Mouse (Mus musculus): ENCODE measurements around the gene Deaf1. TPM values are rescaled to one million over a fixed set of nuclear protein-coding genes. Genes with fewer than 3 reads are reported as not detected.
"Not testable (repeated sequence)": the region's sequence is repeated elsewhere in the genome, so short reads cannot be mapped to it uniquely, and the experiment has no call there.

The Deaf1 gene
- polyA plus RNA-seq, 1 experiment from 2014 or later, result 74.2 TPM

DNA sequence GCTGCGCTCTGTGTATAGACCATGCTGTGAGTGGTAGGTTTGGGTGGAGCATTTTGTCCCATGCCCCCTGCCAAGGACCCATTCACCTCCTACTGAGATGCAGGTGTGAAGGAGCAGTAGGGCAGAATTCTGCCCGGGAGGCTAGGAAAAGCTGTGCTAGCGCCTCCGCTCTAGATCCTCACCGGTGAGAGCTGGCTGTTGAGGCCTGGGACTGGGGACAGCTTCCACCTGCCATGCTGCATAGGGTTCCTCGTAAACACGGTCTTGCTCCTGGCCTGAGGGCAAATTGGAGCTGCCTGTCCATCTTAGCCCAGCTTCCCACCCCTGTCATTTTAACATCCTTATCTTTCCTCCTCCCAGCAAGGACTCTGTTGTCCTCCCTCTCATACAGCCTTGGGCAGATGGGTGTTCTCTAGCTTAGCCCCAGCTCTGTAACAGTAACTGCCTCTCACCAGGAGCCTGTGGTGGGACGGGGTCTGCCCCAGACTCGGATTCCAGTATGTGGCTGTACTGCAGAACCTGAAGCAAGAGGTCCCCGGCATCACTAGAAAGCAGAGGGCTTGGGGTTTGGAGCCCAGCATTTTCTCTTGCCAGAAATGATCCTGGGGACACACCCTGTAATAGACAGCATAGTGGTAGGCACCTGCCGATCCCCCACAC, 63.3 kb downstream of the Deaf1 start:
- H3K27ac ChIP-seq (ENCODE audit: low read depth), result no peak overlapping the region
- no peaks in the 10 kb centered on the region for H3K9me3 ChIP-seq (ENCODE audit: low read depth, low read length)
- H3K36me3 ChIP-seq (ENCODE audit: insufficient read depth), result peaks cover 53% of the 10 kb centered on the region
- no peak overlapping the region for H3K4me3 ChIP-seq (ENCODE audit: low read depth, low read length)
- TF ChIP-seq CTCF (IDR thresholded peaks at IDR 0.05; ENCODE audit: low read depth), result no peak
- no peak for DNase-seq
- 74% methylated on average over 11 of the region's 11 CpGs for WGBS
- no peak for ATAC-seq (ENCODE audit: insufficient read depth)
- no peaks in the 10 kb centered on the region for H3K4me1 ChIP-seq (ENCODE audit: insufficient read depth)
- H3K27me3 ChIP-seq (ENCODE audit: insufficient read depth, low read length), result no peaks in the 10 kb centered on the region
- H3K4me2 ChIP-seq, result no peak overlapping the region
- H3K9ac ChIP-seq, result no peak overlapping the region

DNA sequence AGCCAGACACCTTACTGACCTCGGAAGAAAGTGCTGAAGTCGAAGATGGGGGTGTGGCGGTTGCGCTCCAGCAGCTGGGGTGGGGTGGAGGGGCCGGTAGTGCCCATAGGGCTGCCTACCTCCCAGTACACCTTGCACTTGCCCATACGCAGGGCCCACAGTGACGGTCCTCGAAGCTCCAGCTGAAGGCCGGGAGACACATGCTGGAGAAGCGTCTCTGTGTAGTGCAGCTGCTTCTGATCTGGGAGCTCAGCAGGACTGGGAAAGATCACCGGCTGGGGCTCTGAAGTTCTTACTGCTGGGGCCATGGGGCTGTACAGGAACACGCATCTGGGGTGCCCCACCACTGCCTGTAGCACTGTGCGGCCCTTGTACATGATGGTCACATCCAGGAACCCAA, 63.9 kb downstream of the Deaf1 start:
- DNase-seq (no peak), ATAC-seq (ENCODE audit: insufficient read depth) (no peak)
- TF ChIP-seq CTCF (IDR thresholded peaks at IDR 0.05; ENCODE audit: low read depth), result no peak
- no peak overlapping the region for H3K4me3 ChIP-seq (ENCODE audit: low read depth, low read length)
- H3K9me3 ChIP-seq (ENCODE audit: low read depth, low read length), result no peaks in the 10 kb centered on the region
- 82% methylated on average over 13 of the region's 13 CpGs for WGBS
- H3K4me2 ChIP-seq, result no peak overlapping the region
- H3K27me3 ChIP-seq (ENCODE audit: insufficient read depth, low read length), result no peaks in the 10 kb centered on the region
- H3K36me3 ChIP-seq (ENCODE audit: insufficient read depth), result peaks cover 58% of the 10 kb centered on the region
- no peaks in the 10 kb centered on the region for H3K4me1 ChIP-seq (ENCODE audit: insufficient read depth)
- H3K27ac ChIP-seq (ENCODE audit: low read depth), result no peak overlapping the region
- H3K9ac ChIP-seq, result no peak overlapping the region

- Histone ChIP-seq H3K4me3 (ENCODE audit: low read depth, low read length) (no peak overlapping the region), H3K4me1 (ENCODE audit: insufficient read depth) (no peaks in the 10 kb centered on the region), H3K36me3 (ENCODE audit: insufficient read depth) (peaks cover 80% of the 10 kb centered on the region), H3K4me2 (no peak overlapping the region), H3K27ac (ENCODE audit: low read depth) (no peak overlapping the region), H3K9me3 (ENCODE audit: low read depth, low read length) (no peaks in the 10 kb centered on the region), H3K27me3 (ENCODE audit: insufficient read depth, low read length) (no peaks in the 10 kb centered on the region), H3K9ac (no peak overlapping the region)
- WGBS, result 86% methylated on average over 3 of the region's 3 CpGs
- ATAC-seq (ENCODE audit: insufficient read depth) (no peak), DNase-seq (no peak)
- TF ChIP-seq CTCF (IDR thresholded peaks at IDR 0.05; ENCODE audit: low read depth), result no peak
These were observed 66.0 kb downstream of the Deaf1 start for GRCm38 (mm10) chr7:141261480-141261879.

- Histone ChIP-seq H3K4me3 (ENCODE audit: low read depth, low read length) (no peak overlapping the region), H3K4me2 (no peak overlapping the region), H3K36me3 (ENCODE audit: insufficient read depth) (peaks cover 96% of the 10 kb centered on the region), H3K9me3 (ENCODE audit: low read depth, low read length) (no peaks in the 10 kb centered on the region), H3K27me3 (ENCODE audit: insufficient read depth, low read length) (no peaks in the 10 kb centered on the region), H3K9ac (no peak overlapping the region), H3K4me1 (ENCODE audit: insufficient read depth) (no peaks in the 10 kb centered on the region), H3K27ac (ENCODE audit: low read depth) (no peak overlapping the region)
- DNase-seq, result no peak
- TF ChIP-seq CTCF (IDR thresholded peaks at IDR 0.05; ENCODE audit: low read depth), result no peak
- ATAC-seq (ENCODE audit: insufficient read depth), result no peak
- WGBS, result 91% methylated on average over 10 of the region's 10 CpGs
These were observed 71.3 kb downstream of the Deaf1 start for GRCm38 (mm10) chr7:141256159-141256558.

DNA sequence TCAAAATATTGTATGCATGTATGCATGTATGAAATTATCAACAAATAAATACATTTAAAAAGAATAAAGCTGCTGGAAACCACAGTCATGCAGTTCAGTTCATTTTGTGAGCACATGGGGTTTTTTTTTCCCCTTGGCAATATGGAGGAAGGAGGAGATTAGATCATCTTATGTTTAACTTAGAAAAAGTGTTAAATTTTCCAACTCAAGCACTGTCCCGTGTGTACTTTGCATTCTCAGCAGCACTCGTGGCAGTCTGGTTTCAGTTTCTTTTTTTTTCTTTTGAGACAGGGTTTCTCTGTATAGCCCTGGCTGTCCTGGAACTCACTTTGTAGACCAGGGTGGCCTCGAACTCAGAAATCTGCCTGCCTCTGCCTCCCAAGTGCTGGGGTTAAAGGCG, 77.0 kb downstream of the Deaf1 start:
- 78% methylated on average over 4 of the region's 4 CpGs for WGBS
- not testable (repeated sequence) for DNase-seq

More for the DNA sequence above, 77.0 kb downstream of the Deaf1 start:
- not testable (repeated sequence) for H3K9ac ChIP-seq; H3K4me3 ChIP-seq (ENCODE audit: low read depth, low read length); H3K9me3 ChIP-seq (ENCODE audit: low read depth, low read length); H3K27me3 ChIP-seq (ENCODE audit: insufficient read depth, low read length); H3K27ac ChIP-seq (ENCODE audit: low read depth); ATAC-seq (ENCODE audit: insufficient read depth); H3K4me1 ChIP-seq (ENCODE audit: insufficient read depth); H3K4me2 ChIP-seq
- H3K36me3 ChIP-seq (ENCODE audit: insufficient read depth), result peaks cover 94% of the 10 kb centered on the region

Other genes starting within 250 kb of the Deaf1 start
- 7.5 and 8.7 TPM in 2 replicates for gene Pkp3, start 249.5 kb downstream of the Deaf1 start, polyA plus RNA-seq (2014; fragmentation: Nextera tagmentation; extraction: Ambion mirVana)
- 7.8 and 9.8 TPM in 2 replicates for gene Sigirr, start 227.1 kb downstream of the Deaf1 start, polyA plus RNA-seq (2014; fragmentation: Nextera tagmentation; extraction: Ambion mirVana)
- gene Ano9, start 209.9 kb downstream of the Deaf1 start, polyA plus RNA-seq (2014; fragmentation: Nextera tagmentation; extraction: Ambion mirVana), result 4.2 and 4.3 TPM in 2 replicates
- 50.6 and 57.7 TPM in 2 replicates for gene Ptdss2, start 205.3 kb downstream of the Deaf1 start, polyA plus RNA-seq (2014; fragmentation: Nextera tagmentation; extraction: Ambion mirVana)
- 124 and 130 TPM in 2 replicates for gene Rnh1, start 154.8 kb downstream of the Deaf1 start, polyA plus RNA-seq (2014; fragmentation: Nextera tagmentation; extraction: Ambion mirVana)
- gene Hras, start 133.7 kb downstream of the Deaf1 start, polyA plus RNA-seq (2014; fragmentation: Nextera tagmentation; extraction: Ambion mirVana), result 85.8 and 97.4 TPM in 2 replicates
- gene Lrrc56, start 133.5 kb downstream of the Deaf1 start, polyA plus RNA-seq (2014; fragmentation: Nextera tagmentation; extraction: Ambion mirVana), result 3.8 and 4.3 TPM in 2 replicates
- gene Lmntd2, start 113.6 kb downstream of the Deaf1 start, polyA plus RNA-seq (2014; fragmentation: Nextera tagmentation; extraction: Ambion mirVana), result 0.74 and 1.4 TPM in 2 replicates
- 38.9 and 41.1 TPM in 2 replicates for gene Rassf7, start 111.8 kb downstream of the Deaf1 start, polyA plus RNA-seq (2014; fragmentation: Nextera tagmentation; extraction: Ambion mirVana)
- gene Phrf1, start 98.9 kb downstream of the Deaf1 start, polyA plus RNA-seq (2014; fragmentation: Nextera tagmentation; extraction: Ambion mirVana), result 80.7 and 85.4 TPM in 2 replicates
- 1.0 and 1.9 TPM in 2 replicates for gene Irf7, start 61.2 kb downstream of the Deaf1 start, polyA plus RNA-seq (2014; fragmentation: Nextera tagmentation; extraction: Ambion mirVana)
- not detected in 2 replicates for gene Cdhr5, start 50.9 kb downstream of the Deaf1 start, polyA plus RNA-seq (2014; fragmentation: Nextera tagmentation; extraction: Ambion mirVana)
- 2.2 and 5.1 TPM in 2 replicates for gene Sct, start 48.6 kb downstream of the Deaf1 start, polyA plus RNA-seq (2014; fragmentation: Nextera tagmentation; extraction: Ambion mirVana)
- 1.0 and 1.4 TPM in 2 replicates for gene Drd4, start 35.7 kb downstream of the Deaf1 start, polyA plus RNA-seq (2014; fragmentation: Nextera tagmentation; extraction: Ambion mirVana)
- 28.8 and 30.3 TPM in 2 replicates for gene Tmem80, start within 50 bp of the Deaf1 start, polyA plus RNA-seq (2014; fragmentation: Nextera tagmentation; extraction: Ambion mirVana)
- gene Eps8l2, start 11.2 kb upstream of the Deaf1 start, polyA plus RNA-seq (2014; fragmentation: Nextera tagmentation; extraction: Ambion mirVana), result 20.0 and 22.4 TPM in 2 replicates
- gene Taldo1, start 64.5 kb upstream of the Deaf1 start, polyA plus RNA-seq (2014; fragmentation: Nextera tagmentation; extraction: Ambion mirVana), result 241 and 257 TPM in 2 replicates
- 48.5 and 49.1 TPM in 2 replicates for gene Gatd1, start 86.4 kb upstream of the Deaf1 start, polyA plus RNA-seq (2014; fragmentation: Nextera tagmentation; extraction: Ambion mirVana)
- not detected in 2 replicates for gene Cend1, start 101.8 kb upstream of the Deaf1 start, polyA plus RNA-seq (2014; fragmentation: Nextera tagmentation; extraction: Ambion mirVana)
- gene Slc25a22, start 110.2 kb upstream of the Deaf1 start, polyA plus RNA-seq (2014; fragmentation: Nextera tagmentation; extraction: Ambion mirVana), result 27.6 and 30.1 TPM in 2 replicates
- 12.6 and 14.2 TPM in 2 replicates for gene Pidd1, start 116.3 kb upstream of the Deaf1 start, polyA plus RNA-seq (2014; fragmentation: Nextera tagmentation; extraction: Ambion mirVana)
- gene Rplp2, start 119.7 kb upstream of the Deaf1 start, polyA plus RNA-seq (2014; fragmentation: Nextera tagmentation; extraction: Ambion mirVana), result 1,415 and 1,470 TPM in 2 replicates
- gene Pnpla2, start 127.5 kb upstream of the Deaf1 start, polyA plus RNA-seq (2014; fragmentation: Nextera tagmentation; extraction: Ambion mirVana), result 26.1 and 26.3 TPM in 2 replicates
- gene Cracr2b, start 133.4 kb upstream of the Deaf1 start, polyA plus RNA-seq (2014; fragmentation: Nextera tagmentation; extraction: Ambion mirVana), result 15.1 and 18.9 TPM in 2 replicates
- gene Cd151, start 139.7 kb upstream of the Deaf1 start, polyA plus RNA-seq (2014; fragmentation: Nextera tagmentation; extraction: Ambion mirVana), result 69.8 and 79.1 TPM in 2 replicates
- 71.2 and 74.3 TPM in 2 replicates for gene Polr2l, start 147.4 kb upstream of the Deaf1 start, polyA plus RNA-seq (2014; fragmentation: Nextera tagmentation; extraction: Ambion mirVana)
- gene Tspan4, start 147.6 kb upstream of the Deaf1 start, polyA plus RNA-seq (2014; fragmentation: Nextera tagmentation; extraction: Ambion mirVana), result 95.5 and 100.0 TPM in 2 replicates
- 33.0 and 35.9 TPM in 2 replicates for gene Chid1, start 212.2 kb upstream of the Deaf1 start, polyA plus RNA-seq (2014; fragmentation: Nextera tagmentation; extraction: Ambion mirVana)
- 63.1 and 67.6 TPM in 2 replicates for gene Ap2a2, start 234.5 kb upstream of the Deaf1 start, polyA plus RNA-seq (2014; fragmentation: Nextera tagmentation; extraction: Ambion mirVana)

Measured in lung, embryonic 14.5 days (tissue).